Mouse (Mus musculus) forebrain, embryonic 11.5 days (tissue): ENCODE data around the gene Npy5r. TPM values are rescaled to one million over a fixed set of nuclear protein-coding genes. Genes with fewer than 3 reads are reported as not detected.
A peak's percentile ranks its signal among the peaks of the same experiment; 100 is the strongest.

Source experiments
- ATAC-seq: fragments of 200-750 bp; cut with Nextera tagmentation; replicated peaks from 2 replicates; pipeline ENCODE4 v1.8.0; 2017; ENCODE audit warnings: moderate TSS enrichment; ENCODE audit not compliant: low FRiP score
- DNase-seq: peaks from one replicate; pipeline ENCODE4 v3.0.0-alpha.2; 2017; ENCODE audit warnings: low spot score
- H3K27ac ChIP-seq: fragments of 300-500 bp; sonication (generic); 2 replicates; pipeline ENCODE4 v1.5.1; 2014; ENCODE audit warnings: low read depth, low read length
- H3K27me3 ChIP-seq: fragments of 300-500 bp; sonication (generic); 2 replicates; pipeline ENCODE4 v1.6.1; 2014; ENCODE audit warnings: mild to moderate bottlenecking, low read length, mixed read lengths; ENCODE audit not compliant: control insufficient read depth, insufficient read depth
- H3K36me3 ChIP-seq: fragments of 300-500 bp; sonication (generic); 2 replicates; pipeline ENCODE4 v1.6.1; 2014; ENCODE audit warnings: mild to moderate bottlenecking, low read length, moderate library complexity, mixed read lengths; ENCODE audit not compliant: control insufficient read depth, insufficient read depth
- H3K4me1 ChIP-seq: fragments of 300-500 bp; sonication (generic); replicated peaks from 2 replicates; pipeline ENCODE4 v1.6.1; 2014; ENCODE audit warnings: low read length, mixed read lengths; ENCODE audit not compliant: control insufficient read depth, insufficient read depth
- H3K4me2 ChIP-seq: fragments of 300-500 bp; sonication (generic); 2 replicates; pipeline ENCODE4 v1.6.1; 2014; ENCODE audit warnings: low read depth, mild to moderate bottlenecking, low read length, moderate library complexity, mixed read lengths; ENCODE audit not compliant: severe bottlenecking
- H3K4me3 ChIP-seq: fragments of 300-500 bp; sonication (generic); 2 replicates; pipeline ENCODE4 v1.5.1; 2014; ENCODE audit warnings: low read depth, low read length
- H3K9ac ChIP-seq: fragments of 300-500 bp; sonication (generic); 2 replicates; pipeline ENCODE4 v1.6.1; 2014; ENCODE audit warnings: low read length
- H3K9me3 ChIP-seq: fragments of 300-500 bp; sonication (generic); 2 replicates; pipeline ENCODE4 v1.6.1; 2016; ENCODE audit warnings: low read length, mixed read lengths; ENCODE audit not compliant: control insufficient read depth
- WGBS: fragments of 180-500 bp; shearing (Covaris S2); extraction: QIAGEN DNeasy Blood & Tissue Kit; methylation state at CpG from one replicate; pipeline ENCODE4 v1.1.7; 2014; 5-methylcytosine and 5-hydroxymethylcytosine counted together
- polyA plus RNA-seq: library from polyadenylated mRNA; unstranded; fragments of >200 nt; fragmentation: Nextera tagmentation; extraction: Ambion mirVana; gene quantifications from 2 replicates; pipeline ENCODE4 v1.2.1, GENCODE M21; 2014

Npy5r gene
- polyA plus RNA-seq, 1 experiment from 2014 or later, result not detected

GRCm38 (mm10) chr8:66690402-66690801 is 2.5 kb upstream of the Npy5r start:
- Histone ChIP-seq H3K27ac (no peak overlapping the region), H3K9me3 (no peaks in the 10 kb centered on the region), H3K4me2 (no peak overlapping the region), H3K4me3 (no peak overlapping the region), H3K9ac (no peak overlapping the region), H3K27me3 (peaks cover 2% of the 10 kb centered on the region; the same call in 1 of the 2 replicates), H3K36me3 (no peaks in the 10 kb centered on the region), H3K4me1 (0 out of 2 replicates have a peak, but pooled peaks cover 2% of the 10 kb centered on the region)
- ATAC-seq (no peak), DNase-seq (no peak)
- 85% methylated on average over 5 of the region's 5 CpGs for WGBS

- Histone ChIP-seq H3K36me3 (no peaks in the 10 kb centered on the region), H3K4me3 (no peak overlapping the region), H3K27me3 (peaks cover 2% of the 10 kb centered on the region; the same call in 1 of the 2 replicates), H3K9ac (no peak overlapping the region), H3K9me3 (no peaks in the 10 kb centered on the region), H3K4me1 (0 out of 2 replicates have a peak, but pooled peaks cover 2% of the 10 kb centered on the region), H3K4me2 (no peak overlapping the region), H3K27ac (no peak overlapping the region)
- no peak for ATAC-seq
- DNase-seq, result no peak
- WGBS, result 69% methylated on average over 4 of the region's 4 CpGs
These were observed 871 bp upstream of the Npy5r start for GRCm38 (mm10) chr8:66688799-66689198.

- Histone ChIP-seq H3K4me3 (no peak overlapping the region; the same call in 1 of the 2 replicates), H3K27me3 (peaks cover 2% of the 10 kb centered on the region; the same call in 1 of the 2 replicates), H3K4me2 (peak overlapping the region; percentile 94; the same call in 1 of the 2 replicates), H3K27ac (no peak overlapping the region), H3K9ac (no peak overlapping the region), H3K4me1 (0 out of 2 replicates have a peak, but pooled peaks cover 2% of the 10 kb centered on the region), H3K9me3 (no peaks in the 10 kb centered on the region), H3K36me3 (no peaks in the 10 kb centered on the region)
- DNase-seq (no peak), ATAC-seq (no peak)
- WGBS, result 37% methylated on average over 6 of the region's 6 CpGs
These were observed 467 bp upstream of the Npy5r start for GRCm38 (mm10) chr8:66688395-66688794.

- H3K4me1 ChIP-seq, result no peaks in the 10 kb centered on the region
These were observed 6.7 kb downstream of the Npy5r start for GRCm38 (mm10) chr8:66681261-66681660.

GRCm38 (mm10) chr8:66630721-66631120 is 57.2 kb downstream of the Npy5r start:
- H3K36me3 ChIP-seq, result no peaks in the 10 kb centered on the region
- no peak for ATAC-seq

More at GRCm38 (mm10) chr8:66681261-66681660, 6.7 kb downstream of the Npy5r start:
- Histone ChIP-seq H3K27ac (no peak overlapping the region), H3K9ac (no peak overlapping the region), H3K36me3 (no peaks in the 10 kb centered on the region), H3K27me3 (no peaks in the 10 kb centered on the region), H3K4me3 (no peak overlapping the region), H3K9me3 (no peaks in the 10 kb centered on the region), H3K4me2 (no peak overlapping the region)
- 79% methylated on average over 2 of the region's 2 CpGs for WGBS
- no peak for DNase-seq
- no peak for ATAC-seq

More at GRCm38 (mm10) chr8:66630721-66631120, 57.2 kb downstream of the Npy5r start:
- no peaks in the 10 kb centered on the region for H3K4me1 ChIP-seq
- H3K27me3 ChIP-seq, result no peaks in the 10 kb centered on the region
- no peak for DNase-seq
- WGBS, result 80% methylated on average over 1 of the region's 1 CpGs
- no peak overlapping the region for H3K4me3 ChIP-seq
- H3K4me2 ChIP-seq, result no peak overlapping the region
- no peak overlapping the region for H3K27ac ChIP-seq
- H3K9ac ChIP-seq, result no peak overlapping the region
- no peaks in the 10 kb centered on the region for H3K9me3 ChIP-seq

Other genes with a start within 250 kb of the Npy5r start
- gene Tma16, start 201.6 kb downstream of the Npy5r start, polyA plus RNA-seq, result 15.6 and 19.0 TPM in 2 replicates
- gene Tktl2, start 176.4 kb downstream of the Npy5r start, polyA plus RNA-seq, result not detected in 2 replicates
- gene Npy1r, start 9.1 kb upstream of the Npy5r start, polyA plus RNA-seq, result 0.73 and 1.0 TPM in 2 replicates
- gene Naf1, start 172.1 kb upstream of the Npy5r start, polyA plus RNA-seq, result 5.6 and 5.9 TPM in 2 replicates